20 mouse cellular contexts compared by ENCODE assay signal in the genomic region with DNA sequence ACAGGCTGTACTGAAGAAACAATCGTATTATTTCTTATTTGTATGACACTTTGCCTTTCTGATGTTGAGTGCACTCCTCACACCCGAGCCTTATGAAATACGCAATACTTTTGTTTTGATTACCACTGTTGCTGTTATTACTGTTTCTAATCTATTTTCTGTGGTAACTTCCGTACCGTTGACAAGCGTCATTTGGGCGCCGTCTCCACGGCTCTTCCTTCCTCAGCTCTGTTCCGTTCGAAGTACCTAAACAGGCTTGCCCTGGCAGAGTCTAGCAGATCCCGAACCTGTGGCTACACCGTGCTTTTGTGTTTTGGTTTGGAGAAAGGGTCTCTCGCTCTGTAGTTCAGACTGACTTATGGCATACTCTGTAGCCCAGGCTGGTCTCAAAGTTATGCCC.
"Had no signal": no experiment of that assay in that cellular context is flagged by ENCODE, and none has a peak within 500 bp of the region (broad histone marks: within the 10 kb centered on the region; RNA-seq: fewer than 3 reads in every experiment).

No protein-coding gene starts in this region.

- ATAC-seq: liver, postnatal 0 days; lung, postnatal 0 days; midbrain, embryonic 15.5 days had no signal

- H3K9ac ChIP-seq: liver, embryonic 13.5 days; liver, embryonic 15.5 days; liver, postnatal 0 days; lung, embryonic 15.5 days; midbrain, embryonic 12.5 days; midbrain, embryonic 15.5 days; neural tube, embryonic 12.5 days; stomach, embryonic 15.5 days had no signal

- H3K4me2 ChIP-seq: liver, embryonic 13.5 days; liver, embryonic 15.5 days; lung, embryonic 15.5 days; midbrain, embryonic 12.5 days; midbrain, embryonic 15.5 days; neural tube, embryonic 12.5 days; stomach, embryonic 15.5 days had no signal

- H3K27me3 ChIP-seq: liver, embryonic 13.5 days; liver, embryonic 15.5 days; lung, embryonic 15.5 days; megakaryocyte, embryonic 14.5 days; midbrain, embryonic 12.5 days; midbrain, embryonic 15.5 days; neural tube, embryonic 12.5 days; stomach, embryonic 15.5 days had no signal

- H3K4me1 ChIP-seq: liver, embryonic 13.5 days; lung, embryonic 15.5 days; midbrain, embryonic 10.5 days; midbrain, embryonic 12.5 days; midbrain, embryonic 15.5 days; neural tube, embryonic 12.5 days; stomach, embryonic 15.5 days had no signal

- H3K36me3 ChIP-seq: liver, embryonic 13.5 days; liver, embryonic 15.5 days; lung, embryonic 15.5 days; midbrain, embryonic 10.5 days; midbrain, embryonic 12.5 days; midbrain, embryonic 15.5 days; neural tube, embryonic 12.5 days; stomach, embryonic 15.5 days had no signal

- H3K27ac ChIP-seq: liver, embryonic 13.5 days; liver, embryonic 15.5 days; lung, embryonic 15.5 days; macrophage; midbrain, embryonic 10.5 days; midbrain, embryonic 12.5 days; midbrain, embryonic 15.5 days; neural tube, embryonic 12.5 days; stomach, embryonic 15.5 days; stomach, postnatal 0 days had no signal

- H3K4me3 ChIP-seq: liver, embryonic 13.5 days; liver, embryonic 15.5 days; lung, embryonic 15.5 days; megakaryocyte, embryonic 14.5 days; midbrain, embryonic 10.5 days; midbrain, embryonic 12.5 days; midbrain, embryonic 15.5 days; neural tube, embryonic 12.5 days; stomach, embryonic 15.5 days had no signal

- H3K9me3 ChIP-seq: liver, embryonic 13.5 days; liver, embryonic 15.5 days; lung, embryonic 15.5 days; midbrain, embryonic 10.5 days; midbrain, embryonic 12.5 days; midbrain, embryonic 15.5 days; neural tube, embryonic 12.5 days; stomach, embryonic 15.5 days had no signal

- DNase-seq: liver, embryonic 13.5 days; liver, postnatal 0 days; lung, adult 2 months; lung, postnatal 14 days; lung, postnatal 36 days; right cerebral cortex, postnatal 14 days; thymus, adult 18-20 months; thymus, postnatal 14 days; thymus, postnatal 36 days had no signal
